Mouse (Mus musculus): ENCODE results near the gene Gm26992. TPM values are rescaled to one million over a fixed set of nuclear protein-coding genes. Genes with fewer than 3 reads are reported as not detected.

Gm26992 gene
- polyA plus RNA-seq, 1 experiment: 0.27 TPM

Other genes with a start within 250 kb of the Gm26992 start
- not detected in 2 replicates for gene Nap1l2, start 235.4 kb upstream of the Gm26992 start, polyA plus RNA-seq (2012; rRNA removed)
- not detected in 2 replicates for gene Cdx4, start 100.6 kb upstream of the Gm26992 start, polyA plus RNA-seq (2012; rRNA removed)
- 1.3 and 1.8 TPM in 2 replicates for gene Chic1, start 65.5 kb upstream of the Gm26992 start, polyA plus RNA-seq (2012; rRNA removed)
- gene Tsx, start 7.5 kb upstream of the Gm26992 start, polyA plus RNA-seq (2012; rRNA removed): 0.21 and 0.32 TPM in 2 replicates
- gene Zcchc13, start 208.6 kb downstream of the Gm26992 start, polyA plus RNA-seq (2012; rRNA removed): not detected in 2 replicates

Data from large intestine, adult 2 months (tissue).